Mouse (Mus musculus) CD4-positive, CD25-positive, alpha-beta regulatory T cell, adult 2 months (primary cell): Measurements from ENCODE around the gene Zfp786.

ENCODE experiments used
- DNase-seq: peaks from one replicate; pipeline ENCODE4 v3.0.0-alpha.2; 2012; ENCODE audit warnings: low read depth, low spot score

Zfp786 gene

GRCm38 (mm10) chr6:47821776-47822175, 8.9 kb downstream of the Zfp786 start:
- no peak for DNase-seq

DNA sequence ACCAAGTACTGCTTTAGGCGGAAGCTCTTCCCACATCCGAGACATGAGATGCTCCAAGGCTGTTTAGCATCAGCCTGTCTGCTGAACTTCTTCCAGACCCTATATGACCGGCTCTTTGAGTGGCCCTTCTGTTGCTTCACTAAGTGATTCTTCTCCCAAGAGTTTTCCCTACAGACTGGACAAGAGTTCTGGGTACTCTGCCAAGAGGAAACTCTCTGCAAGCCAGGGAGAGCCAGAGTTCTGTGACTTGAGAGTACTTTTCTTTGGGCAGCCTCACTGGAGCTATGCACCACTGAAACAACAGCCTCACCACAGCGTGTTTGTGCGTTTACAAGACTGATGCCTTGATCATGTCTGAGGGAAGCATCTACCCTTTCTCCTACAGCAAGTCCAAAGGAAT, 9.4 kb downstream of the Zfp786 start:
- DNase-seq: no peak

DNA sequence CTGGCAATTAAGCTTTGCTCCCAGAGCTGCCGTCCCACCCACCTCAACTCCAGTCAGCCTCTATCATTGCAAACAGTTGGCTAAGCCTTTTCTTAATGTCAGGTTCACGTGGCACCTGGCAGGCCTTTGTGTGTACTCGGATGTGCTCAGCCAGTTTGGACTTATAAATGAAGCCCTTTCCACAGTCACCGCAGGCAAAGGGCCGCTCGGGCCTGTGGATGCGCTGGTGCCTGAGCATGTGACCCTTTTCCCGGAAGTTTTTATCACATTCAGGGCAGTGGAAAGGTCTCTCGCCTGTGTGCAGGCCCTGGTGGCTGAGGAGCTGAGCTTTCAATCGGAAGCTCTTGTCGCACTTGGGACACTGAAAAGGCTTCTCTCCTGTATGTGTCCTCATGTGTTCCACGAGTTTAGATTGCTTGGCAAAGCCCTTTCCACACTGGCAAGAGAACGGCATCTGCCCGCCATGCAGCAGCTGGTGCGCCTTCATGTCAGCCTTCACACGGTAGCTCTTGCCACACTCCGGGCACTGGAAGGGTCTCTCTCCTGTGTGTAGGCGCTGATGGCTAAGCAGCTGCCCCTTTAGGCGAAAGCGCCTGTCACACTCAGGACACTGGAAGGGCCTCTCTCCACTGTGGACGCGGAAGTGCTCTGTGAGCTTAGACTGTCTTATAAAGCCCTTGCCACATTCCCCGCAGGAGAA, 10.9 kb downstream of the Zfp786 start:
- DNase-seq: no peak

DNA sequence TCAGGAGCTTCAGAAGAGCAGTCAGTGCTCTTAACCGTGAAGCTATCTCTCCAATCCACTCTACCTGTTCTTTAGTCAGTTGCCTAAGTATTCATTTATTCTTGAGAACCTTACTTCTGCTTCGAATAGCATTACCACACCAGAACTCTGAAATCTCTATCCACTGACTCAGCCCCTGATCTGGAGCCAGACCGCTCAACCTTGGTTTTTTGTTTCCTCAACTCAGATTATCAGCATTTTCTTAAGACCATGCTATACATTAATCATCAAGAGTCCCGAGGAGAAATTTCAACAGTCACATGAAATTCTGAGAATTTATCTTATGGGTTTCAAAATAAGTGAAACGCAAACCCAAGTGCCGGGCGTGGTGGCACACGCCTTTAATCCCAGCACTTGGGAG, 11.9 kb downstream of the Zfp786 start:
- no peak for DNase-seq

- no peak for DNase-seq
These were observed 14.5 kb downstream of the Zfp786 start for GRCm38 (mm10) chr6:47816151-47816550.

DNA sequence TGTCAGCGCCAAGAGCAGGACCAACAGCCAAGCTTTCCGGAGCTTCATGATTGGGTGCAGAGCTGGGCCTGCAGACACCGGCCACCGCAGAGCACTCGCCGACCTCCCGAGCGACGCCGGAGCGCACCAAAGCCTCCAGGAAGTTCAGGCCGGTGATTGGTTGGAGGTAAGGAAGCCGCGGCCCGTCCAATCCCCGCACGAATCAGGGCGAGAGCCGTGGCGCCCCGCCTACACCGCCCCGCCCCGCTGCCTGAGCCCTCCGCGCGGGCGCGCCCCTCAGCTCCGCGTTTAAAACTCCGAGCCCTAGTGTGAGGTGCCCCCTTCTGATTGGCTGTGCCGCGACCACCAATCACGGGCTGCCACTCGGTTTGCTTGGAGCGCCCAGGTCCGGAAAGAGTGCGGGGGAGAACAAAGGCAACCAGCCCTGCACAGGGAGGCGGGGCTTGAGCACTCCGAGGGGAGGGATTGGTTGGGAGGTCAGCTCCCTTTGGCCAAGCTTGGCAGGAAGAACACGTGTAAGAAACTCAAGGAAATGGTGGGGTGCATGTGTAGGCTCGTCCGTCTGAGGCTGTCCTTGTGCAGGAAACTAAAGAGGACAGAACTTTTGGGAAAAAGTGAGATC, 17.3 kb downstream of the Zfp786 start, which contains the start of gene Pdia4:
Gene Pdia4 (minus strand): TSS at position 174 of the 622 bp plus-strand sequence.
- DNase-seq: peak; percentile 98

GRCm38 (mm10) chr6:47812271-47812915, 18.3 kb downstream of the Zfp786 start:
- DNase-seq: no peak

- no peak for DNase-seq
These were observed 19.3 kb downstream of the Zfp786 start for GRCm38 (mm10) chr6:47811324-47811723.

DNA sequence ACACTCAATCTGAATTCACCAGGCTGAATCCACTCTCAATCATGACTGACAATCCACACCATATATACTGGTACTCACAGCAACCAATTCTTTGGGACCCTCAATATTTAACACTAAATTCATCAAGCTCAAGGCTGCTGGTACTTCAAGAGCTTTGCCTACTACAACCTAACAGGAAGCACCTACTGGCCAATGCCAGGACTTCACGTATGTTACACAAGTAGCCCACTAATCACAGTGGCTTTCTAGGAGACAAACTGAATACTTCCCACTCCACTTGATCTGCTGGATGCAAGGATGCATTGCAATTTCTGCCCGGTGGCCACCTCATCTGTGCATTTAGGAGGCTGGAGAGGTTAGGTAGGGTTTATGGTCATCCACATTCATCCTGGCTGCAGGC, 20.5 kb downstream of the Zfp786 start:
- DNase-seq: peak; percentile 35

DNA sequence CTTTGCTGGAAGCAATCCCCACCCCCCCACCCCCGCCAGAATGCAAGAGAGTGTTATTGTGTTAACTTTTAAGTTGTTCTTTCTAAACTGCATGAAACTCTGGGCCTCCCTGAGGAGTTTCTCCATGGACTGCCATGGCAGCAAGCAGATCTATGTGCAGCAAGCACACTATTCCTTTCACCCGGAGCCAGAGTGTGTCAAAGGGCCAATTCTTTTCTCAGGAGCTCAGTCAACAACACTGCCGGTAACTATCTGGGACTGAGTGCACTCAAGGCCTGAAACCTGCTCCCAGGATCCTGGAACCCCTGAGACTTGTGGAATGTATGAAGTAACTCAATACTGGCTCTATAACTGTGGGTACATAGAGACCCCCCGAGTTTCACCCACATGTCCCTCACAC, 21.6 kb downstream of the Zfp786 start:
- no peak for DNase-seq

GRCm38 (mm10) chr6:47808545-47808944, 22.1 kb downstream of the Zfp786 start:
- DNase-seq: no peak

DNA sequence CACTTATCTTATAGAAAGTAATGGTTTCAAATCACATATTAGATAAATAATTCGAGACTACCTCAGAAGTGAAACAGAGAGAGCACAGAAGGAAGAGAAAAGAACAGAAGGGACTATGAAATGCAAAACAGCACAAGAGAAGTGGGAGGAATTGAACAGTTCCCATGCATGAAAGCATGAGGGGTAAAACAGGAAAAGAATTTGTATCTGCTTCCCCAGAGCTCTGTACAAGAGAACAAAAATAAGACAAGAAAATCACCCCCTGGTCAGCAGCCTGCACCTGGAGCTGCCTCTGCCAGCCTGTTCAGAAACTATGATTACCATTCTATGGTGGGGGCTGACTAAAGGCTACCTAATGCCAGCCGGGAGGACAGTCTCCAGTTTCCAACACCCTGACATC, 23.2 kb downstream of the Zfp786 start:
- DNase-seq: no peak

DNA sequence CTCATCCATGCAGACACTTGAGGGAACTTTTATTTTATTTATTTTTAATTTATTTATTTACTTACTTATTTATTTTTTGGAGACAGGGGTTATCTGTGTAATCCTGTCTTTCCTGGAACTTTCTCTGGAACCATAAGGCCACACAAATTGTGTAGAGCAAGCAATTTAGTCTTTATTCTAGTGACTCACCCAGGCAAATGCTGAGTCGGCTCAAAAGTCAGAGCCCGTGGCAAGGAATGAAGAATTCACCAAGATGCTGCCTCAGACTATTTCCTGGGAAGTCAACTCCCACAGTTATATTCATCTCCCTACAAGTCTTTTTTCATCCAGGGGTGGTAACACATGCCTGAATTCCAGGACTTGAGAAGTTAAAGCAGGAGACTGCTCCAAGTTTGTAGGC, 25.1 kb downstream of the Zfp786 start:
- DNase-seq: no peak

- peak; percentile 90 for DNase-seq
These were observed 31.6 kb downstream of the Zfp786 start for GRCm38 (mm10) chr6:47799079-47799478.

DNA sequence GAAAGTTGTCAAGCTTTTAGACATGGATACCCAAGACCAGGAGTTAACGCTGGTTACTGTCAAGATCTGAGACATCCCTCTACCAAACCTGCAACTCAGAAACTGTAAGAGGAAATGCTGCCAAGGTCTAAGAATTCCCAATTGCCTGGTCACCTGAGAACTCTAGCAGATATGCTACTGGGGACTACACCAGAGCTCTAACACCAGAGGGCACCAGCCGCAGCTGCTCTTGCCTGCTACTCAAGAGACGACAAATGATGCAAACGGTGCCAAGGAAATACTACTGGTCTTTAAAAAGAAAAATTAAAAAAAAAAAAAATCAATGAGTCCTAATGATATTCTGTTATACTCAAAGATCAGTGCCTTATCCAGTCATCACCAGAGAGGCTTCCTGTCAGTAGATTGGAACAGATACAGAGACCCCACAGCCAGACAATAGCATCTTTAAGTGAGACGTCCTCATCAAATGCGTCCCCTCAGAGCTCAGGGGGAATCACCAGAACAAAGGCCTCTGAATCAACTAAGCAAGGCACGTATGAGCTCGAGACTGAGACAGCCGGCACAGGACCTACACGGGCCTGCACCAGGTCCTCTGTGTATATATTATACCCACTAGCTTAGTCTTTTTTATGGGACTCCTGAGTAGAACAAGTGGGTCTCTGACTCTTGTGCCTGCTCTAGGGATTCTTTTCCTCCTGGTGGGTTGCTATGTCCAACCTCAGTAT, 36.4 kb downstream of the Zfp786 start:
- peak; percentile 56 for DNase-seq

- DNase-seq: no peak
These were observed 37.4 kb downstream of the Zfp786 start for GRCm38 (mm10) chr6:47793284-47793683.

DNA sequence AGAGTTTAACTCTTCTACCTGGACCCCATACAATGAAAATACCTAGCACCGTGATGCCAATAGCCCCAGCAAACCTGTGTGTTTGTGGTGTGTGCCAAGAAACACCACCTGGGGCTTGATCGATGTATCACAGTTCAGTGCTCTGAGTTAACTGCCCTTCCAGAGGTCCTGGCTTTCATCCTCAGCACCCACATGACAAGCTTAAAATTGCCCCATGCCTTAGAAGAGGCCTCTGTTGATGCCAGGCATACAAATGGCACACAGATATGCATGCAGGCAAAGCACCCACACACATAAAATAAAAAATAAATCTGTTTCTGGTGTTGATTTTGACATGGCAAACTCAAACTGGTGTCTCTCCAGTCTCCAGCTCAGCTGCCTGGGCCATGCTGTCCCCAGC, 38.1 kb downstream of the Zfp786 start:
- no peak for DNase-seq

DNA sequence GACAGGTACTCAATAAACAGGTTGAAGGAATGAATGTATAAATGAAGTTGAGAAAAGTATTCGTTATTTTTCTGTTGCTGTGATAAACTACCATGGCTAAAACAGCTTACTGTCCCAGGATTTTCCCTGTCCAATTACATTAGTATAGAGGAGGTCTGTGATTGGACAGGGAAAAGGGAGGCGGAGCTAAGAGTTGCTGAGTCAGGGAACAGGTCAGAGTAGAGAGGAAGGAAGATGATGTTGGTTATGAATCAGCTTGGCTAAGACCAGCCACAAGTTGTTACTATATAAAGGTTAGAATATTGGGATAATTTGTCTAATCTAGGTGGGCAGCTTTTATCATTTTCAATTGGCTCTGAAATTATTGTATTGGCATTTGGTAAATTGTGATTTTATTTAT, 39.9 kb downstream of the Zfp786 start:
- no peak for DNase-seq

DNA sequence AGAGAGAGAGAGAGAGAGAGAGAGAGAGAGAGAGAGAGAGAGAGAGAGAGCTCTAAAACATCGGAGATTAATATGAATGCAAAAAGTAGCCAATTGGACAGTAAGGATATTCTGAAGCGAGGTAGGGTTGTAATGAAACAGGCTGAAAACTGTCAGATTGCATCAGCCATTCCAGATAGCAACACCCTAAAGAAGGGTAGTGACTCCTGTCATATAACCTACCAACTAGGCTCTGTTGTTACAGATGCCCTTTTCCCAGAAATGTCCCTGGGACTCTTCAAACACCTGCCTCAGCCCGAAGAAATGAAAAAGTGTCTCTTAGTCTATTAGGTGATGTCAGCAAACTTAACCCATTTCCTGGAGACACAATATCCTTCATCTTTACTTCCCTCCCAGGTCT, 41.8 kb downstream of the Zfp786 start:
- DNase-seq: no peak

- DNase-seq: peak; percentile 84
These were observed 42.5 kb downstream of the Zfp786 start for GRCm38 (mm10) chr6:47787941-47788736.

DNA sequence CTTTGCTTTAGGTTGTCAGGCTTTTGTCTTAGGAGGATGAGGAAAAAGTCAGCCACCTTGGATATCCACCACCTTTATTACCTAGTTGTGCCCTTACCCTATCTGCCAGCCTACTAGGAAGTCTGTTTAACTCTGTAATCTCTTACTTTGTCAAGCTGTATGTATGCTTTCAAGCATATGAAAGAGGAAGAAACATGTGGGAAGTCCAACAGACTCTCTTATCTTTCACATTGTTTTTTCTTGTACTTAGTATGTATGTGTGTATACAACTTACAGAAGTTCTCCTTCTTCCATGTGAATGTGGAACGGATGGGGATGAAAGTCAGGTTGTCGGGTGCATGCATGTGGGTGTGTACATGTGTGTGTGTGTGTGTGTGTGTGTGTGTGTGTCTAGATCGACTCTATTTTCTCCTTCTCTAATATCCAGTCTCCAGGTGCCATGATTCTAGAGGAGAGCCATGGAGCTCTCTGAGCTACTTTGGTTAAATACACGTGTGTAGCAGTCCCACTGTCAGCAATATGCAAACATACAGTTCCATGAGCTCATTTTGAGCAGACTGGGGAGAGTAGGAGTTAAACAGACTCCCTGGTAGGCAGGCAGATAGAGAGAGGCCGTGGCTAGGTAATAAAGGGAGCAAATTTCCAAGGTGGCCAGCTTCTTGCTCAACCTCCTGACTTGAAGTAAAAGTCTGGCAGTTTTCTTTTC, 45.8 kb downstream of the Zfp786 start:
- DNase-seq: no peak
